Mouse (Mus musculus) limb, embryonic 14.5 days (tissue): ENCODE data around the gene Plekho1. TPM values are rescaled to one million over a fixed set of nuclear protein-coding genes. Genes with fewer than 3 reads are reported as not detected.
A peak's percentile ranks its signal among the peaks of the same experiment; 100 is the strongest.

Experiments
- ATAC-seq: fragments of 200-750 bp; cut with Nextera tagmentation; 2 replicates; pipeline ENCODE4 v1.8.0; 2017; ENCODE audit warnings: low read depth, moderate number of reproducible peaks, moderate TSS enrichment; ENCODE audit not compliant: low FRiP score
- DNase-seq: peaks from one replicate; pipeline ENCODE4 v3.0.0-alpha.2; 2015; ENCODE audit warnings: low spot score
- H3K27ac ChIP-seq: fragments of 300-500 bp; sonication (generic); replicated peaks from 2 replicates; pipeline ENCODE4 v1.5.1; 2014; ENCODE audit warnings: low read depth, mild to moderate bottlenecking, low read length, moderate library complexity, mixed read lengths
- H3K27me3 ChIP-seq: fragments of 300-500 bp; sonication (generic); 2 replicates; pipeline ENCODE4 v1.6.1; 2014; ENCODE audit warnings: low read length, mixed read lengths; ENCODE audit not compliant: control insufficient read depth, insufficient read depth
- H3K36me3 ChIP-seq: fragments of 300-500 bp; sonication (generic); 2 replicates; pipeline ENCODE4 v1.6.1; 2014; ENCODE audit warnings: mild to moderate bottlenecking, low read length, moderate library complexity, mixed read lengths; ENCODE audit not compliant: control insufficient read depth, insufficient read depth
- H3K4me1 ChIP-seq: fragments of 300-500 bp; sonication (generic); 2 replicates; pipeline ENCODE4 v1.6.1; 2014; ENCODE audit warnings: antibody characterized with exemption, low read length, mixed read lengths; ENCODE audit not compliant: control insufficient read depth, insufficient read depth
- H3K4me2 ChIP-seq: fragments of 300-500 bp; sonication (generic); replicated peaks from 2 replicates; pipeline ENCODE4 v1.6.1; 2014; ENCODE audit warnings: low read depth, mild to moderate bottlenecking, low read length, moderate library complexity; ENCODE audit not compliant: severe bottlenecking
- H3K4me3 ChIP-seq: fragments of 300-500 bp; sonication (generic); replicated peaks from 2 replicates; pipeline ENCODE4 v1.5.1; 2014; ENCODE audit warnings: low read length
- H3K9ac ChIP-seq: fragments of 300-500 bp; sonication (generic); 2 replicates; pipeline ENCODE4 v1.6.1; 2014; ENCODE audit warnings: mild to moderate bottlenecking, low read depth, low read length, moderate library complexity; ENCODE audit not compliant: severe bottlenecking
- H3K9me3 ChIP-seq: fragments of 300-500 bp; sonication (generic); 2 replicates; pipeline ENCODE4 v1.6.1; 2016; ENCODE audit warnings: low read length; ENCODE audit not compliant: control insufficient read depth
- POLR2A ChIP-seq: fragments of 200-500 bp; IDR thresholded peaks from 2 replicates; pipeline ENCODE4 v1.8.0; 2012; ENCODE audit warnings: inconsistent platforms, mild to moderate bottlenecking, moderate library complexity, borderline replicate concordance; ENCODE audit not compliant: insufficient read depth, insufficient read length; ENCODE audit errors: extremely low read depth
- WGBS: fragments of 180-500 bp; shearing (Covaris S2); extraction: QIAGEN DNeasy Blood & Tissue Kit; methylation state at CpG from one replicate; pipeline ENCODE4 v1.1.7; 2014; 5-methylcytosine and 5-hydroxymethylcytosine counted together
- polyA plus RNA-seq, 2 experiments: library from polyadenylated mRNA; depleted of rRNA in 1 of 2; stranded (reverse) in 1 of 2; unstranded in 1 of 2; fragments of >200 nt; fragmentation: Nextera tagmentation in 1 of 2; extraction: Ambion mirVana in 1 of 2; gene quantifications; 2 replicates each; pipeline versions ENCODE4 v1.2.1 to v1.2.3; 2012 to 2014

Gene Plekho1
- polyA plus RNA-seq, 2 experiments = 38.0 to 120 TPM

GRCm38 (mm10) chr3:96031991-96032651 lies 36.3 kb upstream of the Plekho1 start:
- Histone ChIP-seq H3K27ac (no peak overlapping the region), H3K4me2 (no peak overlapping the region), H3K4me3 (no peak overlapping the region), H3K27me3 (no peaks in the 10 kb centered on the region), H3K36me3 (peaks cover 11% of the 10 kb centered on the region), H3K4me1 (no peaks in the 10 kb centered on the region), H3K9ac (no peak overlapping the region), H3K9me3 (no peaks in the 10 kb centered on the region)
- DNase-seq (no peak), ATAC-seq (no peak)
- no peak for TF ChIP-seq POLR2A
- 75% methylated on average over 6 of the region's 6 CpGs for WGBS

GRCm38 (mm10) chr3:96029766-96030165 lies 34.0 kb upstream of the Plekho1 start:
- H3K9ac ChIP-seq = no peak overlapping the region
- H3K4me3 ChIP-seq = no peak overlapping the region
- ATAC-seq (no peak), DNase-seq (no peak)
- TF ChIP-seq POLR2A = no peak
- no peaks in the 10 kb centered on the region for H3K9me3 ChIP-seq
- H3K4me1 ChIP-seq = no peaks in the 10 kb centered on the region
- peaks cover 15% of the 10 kb centered on the region for H3K36me3 ChIP-seq
- no peaks in the 10 kb centered on the region for H3K27me3 ChIP-seq
- WGBS = 88% methylated on average over 11 of the region's 11 CpGs
- H3K4me2 ChIP-seq = no peak overlapping the region
- no peak overlapping the region for H3K27ac ChIP-seq

GRCm38 (mm10) chr3:96029336-96029735 lies 33.5 kb upstream of the Plekho1 start:
- DNase-seq = no peak
- H3K9me3 ChIP-seq = no peaks in the 10 kb centered on the region
- 74% methylated on average over 3 of the region's 3 CpGs for WGBS
- no peak overlapping the region for H3K9ac ChIP-seq
- H3K27ac ChIP-seq = no peak overlapping the region
- TF ChIP-seq POLR2A = no peak
- H3K4me3 ChIP-seq = no peak overlapping the region
- H3K27me3 ChIP-seq = no peaks in the 10 kb centered on the region
- no peaks in the 10 kb centered on the region for H3K4me1 ChIP-seq
- H3K4me2 ChIP-seq = no peak overlapping the region
- peaks cover 15% of the 10 kb centered on the region for H3K36me3 ChIP-seq
- no peak for ATAC-seq

GRCm38 (mm10) chr3:96027875-96028274 lies 32.1 kb upstream of the Plekho1 start:
- no peak for ATAC-seq

GRCm38 (mm10) chr3:96027145-96027544 lies 31.3 kb upstream of the Plekho1 start:
- Histone ChIP-seq H3K27me3 (no peaks in the 10 kb centered on the region), H3K4me1 (no peaks in the 10 kb centered on the region), H3K36me3 (0 out of 2 replicates have a peak, but pooled peaks cover 3% of the 10 kb centered on the region), H3K9ac (no peak overlapping the region), H3K9me3 (no peaks in the 10 kb centered on the region), H3K4me3 (no peak overlapping the region), H3K27ac (no peak overlapping the region), H3K4me2 (no peak overlapping the region)
- ATAC-seq (no peak), DNase-seq (no peak)
- WGBS = 78% methylated on average over 1 of the region's 1 CpGs
- TF ChIP-seq POLR2A = no peak

More at GRCm38 (mm10) chr3:96027875-96028274, 32.1 kb upstream of the Plekho1 start:
- no peak overlapping the region for H3K27ac ChIP-seq
- TF ChIP-seq POLR2A = no peak
- H3K4me2 ChIP-seq = no peak overlapping the region
- peak; percentile 45 for DNase-seq
- no peaks in the 10 kb centered on the region for H3K9me3 ChIP-seq
- H3K4me1 ChIP-seq = no peaks in the 10 kb centered on the region
- 85% methylated on average over 1 of the region's 1 CpGs for WGBS
- H3K27me3 ChIP-seq = no peaks in the 10 kb centered on the region
- no peak overlapping the region for H3K9ac ChIP-seq
- no peak overlapping the region for H3K4me3 ChIP-seq
- H3K36me3 ChIP-seq = peaks cover 8% of the 10 kb centered on the region; the same call in 1 of the 2 replicates
